Mouse (Mus musculus) monocyte, adult 59 days (primary cell): ENCODE measurements around the gene Creb3l1. TPM values are rescaled to one million over a fixed set of nuclear protein-coding genes. Genes with fewer than 3 reads are reported as not detected.

Source experiments
- total RNA-seq, 2 experiments: library from RNA; stranded (reverse); gene quantifications; one replicate each; pipeline ENCODE4 v1.2.4; 2023

The Creb3l1 gene
- total RNA-seq, result under 1 TPM; 0.46 to 0.92 TPM

DNA sequence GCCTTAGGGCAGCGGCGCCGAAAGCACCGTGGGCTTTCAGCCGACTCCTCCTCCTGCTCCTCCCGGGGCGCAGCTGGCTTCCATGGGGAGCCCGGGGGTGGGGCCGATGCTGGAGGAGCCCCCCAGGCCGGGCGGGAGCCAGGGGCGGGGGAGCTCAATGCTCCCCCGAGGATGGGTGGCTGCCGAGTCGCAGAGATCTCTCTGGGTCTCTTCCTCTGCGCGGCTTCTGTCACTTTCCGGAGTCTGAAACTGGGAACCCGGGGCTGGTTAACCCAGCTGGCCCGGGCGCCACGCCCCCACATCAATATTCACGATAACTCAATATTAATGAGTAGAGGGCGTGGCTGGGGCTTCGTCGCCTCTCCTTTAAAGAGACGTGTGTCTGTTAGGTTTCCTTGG lies at the start of gene Creb3l1:
TSS of gene Creb3l1 (minus strand) at position 229 of the 399 bp plus-strand sequence.

GRCm38 (mm10) chr2:91975581-91976541 lies 48.4 kb downstream of the Creb3l1 start, which contains the start of gene Dgkz:
Gene Dgkz, minus strand, starts transcription at chr2:91975864.

DNA sequence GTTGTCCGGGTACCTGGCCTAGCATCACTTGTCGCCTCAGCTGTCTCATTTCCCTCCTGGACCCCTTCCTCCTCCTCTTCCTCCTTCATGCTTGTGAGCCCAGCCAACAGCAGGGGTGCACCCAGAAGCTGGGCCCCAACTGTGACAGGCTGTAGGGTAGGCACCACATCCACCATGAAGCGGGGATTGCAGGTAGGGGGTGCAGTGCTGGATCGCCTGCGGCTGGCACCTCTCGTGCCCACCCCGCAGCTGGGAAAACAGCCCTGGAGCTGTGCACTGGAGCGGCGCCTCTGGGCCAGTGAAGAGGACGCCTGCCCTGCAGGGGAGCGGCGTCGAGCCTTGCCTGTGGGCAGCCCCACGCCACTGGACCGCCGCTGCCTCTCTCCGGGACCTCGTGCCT lies 78.8 kb downstream of the Creb3l1 start, which contains the start of gene Gm9821:
TSS of gene Gm9821 (plus strand) at position 221 of the 400 bp plus-strand sequence.

Other genes starting within 250 kb of the Creb3l1 start
- gene Chrm4, start 97.3 kb downstream of the Creb3l1 start, total RNA-seq, result under 1 TPM; 0.34 to 0.85 TPM
- gene Mdk, start 92.2 kb downstream of the Creb3l1 start, total RNA-seq, result 1 to 10 TPM; 1.4 to 3.0 TPM
- gene Gm9821, start 78.8 kb downstream of the Creb3l1 start, total RNA-seq, result not detected
- 100 to 1,000 TPM; 199 to 212 TPM for gene Dgkz, start 48.6 kb downstream of the Creb3l1 start, total RNA-seq
- gene Phf21a, start 68.6 kb upstream of the Creb3l1 start, total RNA-seq, result 100 to 1,000 TPM; 110 to 119 TPM